Mouse (Mus musculus): Measurements from ENCODE around the gene Nkx2-1.

The Nkx2-1 gene

GRCm38 (mm10) chr12:56536884-56537265 lies at the start of gene Nkx2-1:
Gene Nkx2-1 (minus strand): TSS chr12:56536908.
- in situ Hi-C loops (cut with MboI, MseI): loop anchor here (5.0 to 25.0 kb wide), 2 partner anchors 475 to 480 kb away; no protein-coding TSS in a partner anchor

GRCm38 (mm10) chr12:56541068-56541467 lies 4.4 kb upstream of the Nkx2-1 start:
- in situ Hi-C loops (cut with MboI, MseI): loop anchor here in 1 of 2 experiments (25.0 kb wide), 1 partner anchor 479 kb away; no protein-coding TSS in a partner anchor

DNA sequence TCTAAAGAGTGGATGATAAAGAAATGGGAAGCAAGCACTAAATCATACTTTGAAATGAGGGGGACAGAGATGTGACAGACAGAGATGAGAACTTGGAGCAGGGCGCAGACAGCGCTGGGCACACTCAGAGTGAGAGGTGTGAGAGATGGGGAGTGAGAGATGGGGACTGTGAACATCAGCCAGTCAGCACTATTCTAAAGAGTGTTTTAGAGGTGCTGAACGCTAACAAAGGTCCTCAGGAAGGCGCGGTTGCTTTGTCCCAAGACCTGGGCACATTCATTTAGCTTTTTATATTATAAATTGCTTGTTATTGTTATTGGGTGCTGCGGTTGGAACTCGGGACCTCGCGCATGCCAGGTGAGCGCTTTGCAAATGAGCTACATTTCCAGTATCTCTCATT lies 3.9 kb upstream of the Nkx2-1 start:
- in situ Hi-C loops (cut with MboI, MseI): loop anchor here in 1 of 2 experiments (25.0 kb wide), 1 partner anchor 478 kb away; no protein-coding TSS in a partner anchor

GRCm38 (mm10) chr12:56538601-56539000 lies 1.9 kb upstream of the Nkx2-1 start:
- in situ Hi-C loops (cut with MboI, MseI): loop anchor here (5.0 to 25.0 kb wide), 2 partner anchors 476 to 481 kb away; no protein-coding TSS in a partner anchor

DNA sequence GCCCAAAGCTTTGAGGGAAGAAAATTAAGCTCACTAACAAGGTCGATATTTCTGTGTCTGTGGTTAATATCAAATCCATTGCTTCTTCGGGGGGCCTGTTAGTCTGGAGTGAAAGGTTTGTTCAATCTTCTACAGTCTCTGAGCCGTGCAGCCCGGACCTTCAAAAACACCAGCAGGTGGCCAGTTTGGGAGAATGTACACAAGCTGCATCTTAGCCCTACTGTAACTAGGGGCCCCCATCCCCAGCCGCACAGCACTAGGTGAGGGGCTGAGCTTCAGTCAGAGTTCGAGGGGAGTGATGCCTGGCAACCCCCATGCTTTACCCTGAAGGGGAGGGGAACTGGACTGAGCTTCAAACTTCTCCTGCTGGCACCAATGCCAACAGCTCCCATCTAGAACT lies 1.2 kb upstream of the Nkx2-1 start:
- in situ Hi-C loops (cut with MboI, MseI): loop anchor here (5.0 to 25.0 kb wide), 2 partner anchors 476 to 481 kb away; no protein-coding TSS in a partner anchor

- in situ Hi-C loops (cut with MboI, MseI): loop anchor here (5.0 to 25.0 kb wide), 2 partner anchors 475 to 480 kb away; no protein-coding TSS in a partner anchor
Observed at GRCm38 (mm10) chr12:56537342-56537741, 634 bp upstream of the Nkx2-1 start.

DNA sequence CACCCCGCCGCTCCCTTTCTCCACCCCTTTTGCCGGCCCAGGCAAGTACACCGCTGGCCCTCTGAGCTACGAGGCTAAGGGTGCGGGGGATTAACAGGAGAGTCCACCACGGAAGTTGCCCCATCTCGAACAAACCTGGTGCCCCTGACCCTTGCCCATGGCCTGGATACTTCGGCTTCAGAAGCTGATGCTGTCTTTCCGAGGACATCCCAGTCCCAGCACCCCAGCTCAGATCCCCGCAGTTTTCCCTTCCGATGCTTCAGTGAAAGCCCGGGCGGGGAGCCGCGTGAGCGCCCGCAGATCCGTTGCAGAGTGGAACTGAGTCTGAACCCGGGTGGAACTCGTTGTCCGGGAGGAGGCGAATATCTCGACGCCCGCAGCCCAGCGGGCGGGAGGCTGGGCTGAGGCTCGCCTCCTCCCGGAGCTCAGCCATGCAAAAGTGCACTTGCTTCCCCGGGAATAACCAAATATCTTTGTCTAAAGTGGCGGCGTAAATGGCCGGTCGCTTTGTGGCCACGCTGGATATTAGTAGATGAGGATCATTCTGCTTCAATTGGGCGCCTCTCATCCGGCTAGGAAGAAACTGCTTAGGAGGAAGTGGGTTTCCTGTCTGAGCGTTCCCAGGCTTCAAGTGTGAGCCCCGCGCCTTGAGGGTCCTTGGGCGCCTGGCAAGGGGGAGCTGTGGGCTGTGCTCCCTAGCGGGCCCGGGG lies 379 bp downstream of the Nkx2-1 start:
- in situ Hi-C loops (cut with MboI, MseI): loop anchor here (5.0 to 25.0 kb wide), 2 partner anchors 474 to 479 kb away; no protein-coding TSS in a partner anchor

DNA sequence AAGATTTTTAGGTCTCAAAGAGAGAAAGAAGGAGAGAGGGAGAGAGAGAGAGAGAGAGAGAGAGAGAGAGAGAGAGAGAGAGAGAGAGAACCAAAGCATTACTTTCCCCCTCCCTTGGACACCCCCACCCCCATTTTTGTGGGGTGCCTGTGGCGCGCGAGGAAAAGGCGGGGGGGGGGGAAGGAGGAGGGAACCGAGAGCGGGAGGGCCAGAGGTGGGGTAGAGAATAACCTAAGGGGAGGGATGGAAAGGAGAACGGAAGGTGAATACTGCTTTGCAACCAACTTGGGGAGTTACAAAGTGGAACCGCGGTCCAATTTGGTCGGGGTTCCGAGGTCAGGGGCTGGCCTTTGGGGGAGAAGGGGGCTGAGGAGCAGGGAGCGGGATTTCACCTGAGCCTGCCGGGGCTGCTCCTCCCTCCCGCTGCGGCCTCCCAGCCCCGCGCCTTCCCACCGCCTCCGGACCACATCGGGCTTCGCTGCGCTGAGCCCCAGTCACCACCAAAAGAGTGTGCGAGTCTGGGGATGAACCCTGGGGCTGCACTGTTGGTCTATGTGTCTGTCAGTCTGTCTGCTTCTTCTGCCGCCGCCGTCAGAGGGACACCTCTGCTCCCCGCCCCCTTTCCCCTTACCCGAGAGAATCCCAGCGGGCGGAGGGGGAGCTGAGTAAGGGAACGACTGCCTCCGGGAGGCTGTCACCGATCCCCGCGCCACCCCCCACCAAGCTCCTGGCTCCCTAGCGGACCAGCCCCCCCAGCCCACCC lies 1.1 kb downstream of the Nkx2-1 start:
- in situ Hi-C loops (cut with MboI, MseI): loop anchor here (5.0 to 25.0 kb wide), 2 partner anchors 473 to 478 kb away; no protein-coding TSS in a partner anchor

- in situ Hi-C loops (cut with MboI, MseI): loop anchor here (5.0 to 25.0 kb wide), 2 partner anchors 472 to 477 kb away; no protein-coding TSS in a partner anchor
Observed at GRCm38 (mm10) chr12:56534651-56535326, 1.9 kb downstream of the Nkx2-1 start.

DNA sequence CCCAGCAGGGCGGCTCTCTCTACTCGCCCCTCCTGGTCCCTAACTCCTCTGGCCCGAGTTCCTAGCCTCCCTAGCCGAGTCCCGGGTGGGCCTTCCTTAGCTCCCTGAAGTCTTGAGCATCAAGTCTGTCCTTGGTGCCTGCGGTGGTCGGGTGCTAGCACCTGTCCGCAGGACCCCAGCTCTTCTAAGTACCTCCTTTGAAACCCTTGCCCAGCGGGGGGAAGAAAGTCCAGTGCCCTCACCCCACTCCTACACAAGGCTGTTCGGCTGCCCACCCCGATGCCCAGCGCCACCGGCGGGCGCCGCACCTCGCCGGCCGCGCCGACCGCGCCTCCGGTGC lies 2.4 kb downstream of the Nkx2-1 start:
- in situ Hi-C loops (cut with MboI, MseI): loop anchor here in 1 of 2 experiments (25.0 kb wide), 1 partner anchor 472 kb away; no protein-coding TSS in a partner anchor

DNA sequence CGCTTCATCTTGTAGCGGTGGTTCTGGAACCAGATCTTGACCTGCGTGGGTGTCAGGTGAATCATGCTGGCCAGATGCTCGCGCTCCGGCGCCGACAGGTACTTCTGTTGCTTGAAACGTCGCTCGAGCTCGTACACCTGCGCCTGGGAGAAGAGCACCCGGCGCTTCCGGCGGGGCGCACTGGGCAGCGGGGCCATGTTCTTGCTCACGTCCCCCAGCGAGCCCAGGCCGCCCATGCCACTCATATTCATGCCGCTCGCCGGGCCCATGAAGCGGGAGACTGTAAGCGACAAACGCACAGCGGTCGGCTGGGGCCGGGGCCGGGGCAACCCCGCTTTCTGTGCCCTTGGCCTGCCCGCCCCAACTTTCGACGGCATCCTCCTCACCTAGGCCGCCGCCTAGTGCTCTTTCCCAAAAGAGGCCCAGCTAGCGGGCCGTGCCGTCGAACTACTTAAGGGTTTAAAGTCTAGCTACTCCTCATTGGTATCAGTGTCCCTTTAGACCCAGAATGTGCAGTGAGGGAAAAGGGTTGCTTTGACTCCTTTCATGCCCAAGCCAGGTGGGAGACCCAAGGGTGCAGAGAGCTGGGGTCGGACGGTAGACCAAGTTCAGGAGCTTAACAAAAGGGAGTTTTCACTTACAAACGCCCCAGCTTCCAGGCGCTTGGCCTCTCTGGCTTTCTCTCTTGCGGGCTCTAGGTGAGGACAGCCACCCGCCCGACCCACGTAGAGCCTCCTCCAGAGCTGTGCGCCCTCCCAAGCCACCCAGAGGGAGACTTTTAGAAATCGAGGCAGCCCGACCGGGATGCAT lies 3.0 kb downstream of the Nkx2-1 start:
- in situ Hi-C loops (cut with MboI, MseI): loop anchor here in 1 of 2 experiments (25.0 kb wide), 1 partner anchor 471 kb away; no protein-coding TSS in a partner anchor

- in situ Hi-C loops (cut with MboI, MseI): loop anchor here in 1 of 2 experiments (25.0 kb wide), 1 partner anchor 471 kb away; no protein-coding TSS in a partner anchor
Observed at GRCm38 (mm10) chr12:56532986-56533495, 3.7 kb downstream of the Nkx2-1 start.

DNA sequence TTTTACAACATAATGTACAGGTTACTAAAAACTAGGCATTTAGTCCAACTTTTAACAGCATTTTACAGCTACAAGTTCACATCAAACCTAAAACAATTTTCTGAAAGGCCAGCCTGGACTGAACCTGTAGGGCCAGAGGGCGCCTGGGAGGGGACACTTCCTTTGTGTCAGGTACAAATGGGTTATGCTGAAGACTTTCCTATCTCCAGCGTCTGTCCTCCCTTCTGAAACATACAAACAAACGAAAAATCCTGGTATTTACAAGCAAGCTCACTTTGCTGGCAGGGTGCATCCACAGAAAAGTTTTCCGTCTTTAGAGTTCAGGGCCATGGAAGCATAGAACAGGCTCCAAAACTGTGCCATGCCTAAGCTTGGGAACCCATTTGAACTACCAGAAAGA lies 4.6 kb downstream of the Nkx2-1 start:
- in situ Hi-C loops (cut with MboI, MseI): loop anchor here in 1 of 2 experiments (25.0 kb wide), 1 partner anchor 470 kb away; no protein-coding TSS in a partner anchor

- in situ Hi-C loops (cut with MboI, MseI): loop anchor here in 1 of 2 experiments (25.0 kb wide), 1 partner anchor 469 kb away; no protein-coding TSS in a partner anchor
Observed at GRCm38 (mm10) chr12:56531051-56531620, 5.6 kb downstream of the Nkx2-1 start.

DNA sequence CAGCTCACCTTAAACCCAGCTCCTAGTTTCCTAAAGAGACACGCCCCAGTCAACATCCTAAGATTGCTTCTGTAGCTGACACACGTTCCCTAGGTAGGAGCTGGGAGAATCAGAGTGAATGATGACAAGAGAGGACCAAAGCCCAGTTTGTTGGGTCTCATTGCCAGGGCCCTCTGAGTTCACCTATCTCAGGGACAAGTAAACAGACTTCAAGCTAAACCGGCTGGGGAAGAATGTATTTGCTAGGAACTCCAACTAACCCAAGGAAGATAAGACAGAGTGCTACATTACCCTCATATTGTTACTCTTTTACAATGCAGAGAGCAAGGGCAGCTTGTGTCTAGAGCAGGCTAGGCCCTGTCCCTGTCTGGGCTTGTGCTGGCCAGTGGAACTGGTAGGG lies 6.8 kb downstream of the Nkx2-1 start:
- in situ Hi-C loops (cut with MboI, MseI): loop anchor here in 1 of 2 experiments (25.0 kb wide), 1 partner anchor 468 kb away; no protein-coding TSS in a partner anchor

GRCm38 (mm10) chr12:56528881-56529681 lies 7.6 kb downstream of the Nkx2-1 start:
- in situ Hi-C loops (cut with MboI, MseI): loop anchor here in 1 of 2 experiments (25.0 kb wide), 1 partner anchor 467 kb away; no protein-coding TSS in a partner anchor

- in situ Hi-C loops (cut with MboI, MseI): loop anchor here in 1 of 2 experiments (25.0 kb wide), 1 partner anchor 466 kb away; no protein-coding TSS in a partner anchor
Observed at GRCm38 (mm10) chr12:56528034-56528570, 8.6 kb downstream of the Nkx2-1 start.

DNA sequence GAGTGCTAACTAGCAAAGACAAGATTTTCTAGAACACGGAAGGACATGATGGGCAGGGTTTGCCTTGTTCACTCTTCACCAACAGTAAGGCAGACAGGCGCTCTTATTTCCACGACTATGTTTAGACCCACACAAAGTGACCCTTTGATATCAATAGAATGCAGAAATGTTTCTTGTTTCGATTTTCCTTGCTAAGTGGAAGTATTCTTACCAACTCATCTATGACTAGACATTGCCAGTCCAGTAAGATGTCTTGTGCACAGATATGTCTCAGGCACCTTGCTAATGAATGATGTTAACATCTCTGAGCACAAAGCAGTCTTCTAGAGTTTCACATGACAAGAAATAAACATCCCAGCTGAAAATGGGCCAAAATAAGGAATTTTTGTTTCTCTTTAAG lies 9.6 kb downstream of the Nkx2-1 start:
- in situ Hi-C loops (cut with MboI, MseI): loop anchor here in 1 of 2 experiments (25.0 kb wide), 1 partner anchor 465 kb away; no protein-coding TSS in a partner anchor

Data from T-helper 17 cell (primary cell).